Mouse (Mus musculus): ENCODE data around the gene Ctnnd2. TPM values are rescaled to one million over a fixed set of nuclear protein-coding genes. Genes with fewer than 3 reads are reported as not detected.

The Ctnnd2 gene
- polyA plus RNA-seq, 1 experiment = not detected

DNA sequence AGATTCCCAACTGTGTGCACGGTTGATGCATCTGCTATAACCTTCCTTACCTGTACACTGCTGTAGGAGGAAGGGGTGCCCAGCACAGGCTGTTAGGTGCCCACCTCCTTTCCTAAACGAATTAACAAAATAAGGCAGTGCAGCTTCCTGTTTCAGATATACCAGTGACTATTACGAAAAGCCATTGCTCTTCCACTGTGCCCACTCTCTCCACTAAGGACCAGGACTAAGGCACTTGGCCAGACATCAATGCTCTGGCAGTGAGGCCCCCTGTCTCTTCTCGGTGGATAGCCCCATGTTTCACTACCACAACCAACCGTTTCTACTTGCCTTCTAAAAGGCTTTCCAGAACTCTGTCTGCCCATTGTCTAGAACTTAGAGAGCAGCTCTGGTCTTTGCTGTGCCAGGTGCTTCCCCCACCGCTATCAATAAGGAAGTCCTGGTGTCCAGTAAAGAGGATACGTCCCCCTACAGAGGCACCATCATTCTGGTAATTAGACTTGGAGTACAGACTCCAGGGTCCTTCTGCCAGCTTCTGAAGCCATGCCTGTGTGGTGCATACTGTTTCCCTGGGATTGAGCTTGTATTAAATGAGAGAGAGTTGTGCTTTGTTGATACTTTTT lies 459.8 kb downstream of the Ctnnd2 start:
- no peak for TF ChIP-seq GATA1 (IDR thresholded peaks at IDR 0.05; ENCODE audit: low read length)

DNA sequence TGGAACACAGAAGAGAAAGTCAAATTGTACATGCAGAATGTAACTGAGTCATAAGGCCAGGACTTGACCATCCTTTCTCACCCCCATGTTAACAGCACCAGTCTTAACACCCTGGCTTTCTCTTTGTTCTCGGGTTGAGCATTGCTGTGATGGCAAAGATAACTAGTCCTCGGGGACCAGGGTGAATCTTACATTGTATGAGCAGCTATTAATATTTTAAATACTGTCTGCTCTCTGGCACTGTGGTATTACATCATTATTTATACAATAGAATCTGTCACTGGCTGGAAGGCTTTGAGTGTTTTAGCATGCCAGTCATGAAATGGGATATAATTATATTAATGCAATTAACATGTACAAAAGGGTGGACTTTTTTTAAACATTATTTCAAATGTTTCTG lies 461.5 kb downstream of the Ctnnd2 start:
- TF ChIP-seq GATA1 (IDR thresholded peaks at IDR 0.05; ENCODE audit: low read length) = no peak

DNA sequence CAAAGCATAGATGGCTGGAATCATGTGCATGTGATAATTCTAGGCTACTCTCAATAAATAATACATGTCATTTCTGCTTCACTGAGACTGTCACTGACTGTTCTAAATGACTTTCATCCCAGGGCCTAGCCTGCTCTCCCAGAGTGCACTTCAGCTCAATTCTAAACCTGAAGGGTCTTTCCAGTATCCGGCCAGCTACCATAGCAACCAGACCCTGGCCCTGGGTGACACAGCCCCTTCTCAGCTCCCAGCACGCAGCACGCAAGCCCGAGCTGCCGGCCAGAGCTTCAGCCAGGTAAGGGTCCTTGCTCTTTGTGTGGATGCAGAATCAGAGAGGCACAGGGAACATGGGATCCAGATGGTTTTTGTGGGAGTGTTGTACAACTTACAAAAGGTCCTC lies 462.1 kb downstream of the Ctnnd2 start:
- TF ChIP-seq GATA1 (IDR thresholded peaks at IDR 0.05; ENCODE audit: low read length) = no peak

DNA sequence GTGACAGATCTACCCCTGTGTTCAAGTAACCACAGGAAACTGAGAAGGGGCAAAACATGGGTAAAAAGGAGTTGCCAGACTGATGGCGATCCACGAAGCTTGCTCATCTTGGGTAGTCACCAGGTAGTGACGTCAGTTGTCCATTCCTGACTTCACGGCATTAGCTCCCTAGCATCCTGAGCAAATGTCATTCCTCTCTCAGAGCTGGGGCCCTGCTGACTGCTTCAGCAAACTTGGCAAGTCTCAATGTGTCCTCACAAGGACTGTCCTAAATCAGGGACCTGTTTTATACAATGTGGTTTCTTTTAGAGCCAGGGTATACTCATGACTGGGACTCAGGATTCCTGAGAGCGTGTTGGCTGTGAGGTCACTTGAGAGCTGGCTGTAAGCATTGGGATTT lies 468.3 kb downstream of the Ctnnd2 start:
- TF ChIP-seq GATA1 (IDR thresholded peaks at IDR 0.05; ENCODE audit: low read length) = no peak

DNA sequence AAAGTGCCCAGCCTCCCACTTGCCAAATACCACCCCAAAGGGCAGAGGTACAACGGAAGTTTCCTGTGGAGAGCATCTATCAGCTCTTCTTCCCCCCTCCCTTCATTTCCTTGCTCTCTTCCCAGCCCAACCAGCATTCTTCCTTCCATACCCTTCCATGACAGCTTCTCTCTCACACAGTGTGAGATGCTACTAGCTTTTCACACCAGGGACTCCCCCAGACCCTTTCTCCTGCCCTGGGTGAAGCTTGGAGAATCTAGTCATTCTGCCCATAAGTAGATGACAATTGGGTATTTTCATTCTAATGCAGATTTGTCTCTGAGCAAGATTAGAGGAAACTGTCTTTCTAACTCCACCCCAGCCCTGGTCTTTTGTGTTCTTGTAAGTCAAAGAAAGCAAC lies 473.3 kb downstream of the Ctnnd2 start:
- TF ChIP-seq GATA1 (IDR thresholded peaks at IDR 0.05; ENCODE audit: low read length) = no peak

DNA sequence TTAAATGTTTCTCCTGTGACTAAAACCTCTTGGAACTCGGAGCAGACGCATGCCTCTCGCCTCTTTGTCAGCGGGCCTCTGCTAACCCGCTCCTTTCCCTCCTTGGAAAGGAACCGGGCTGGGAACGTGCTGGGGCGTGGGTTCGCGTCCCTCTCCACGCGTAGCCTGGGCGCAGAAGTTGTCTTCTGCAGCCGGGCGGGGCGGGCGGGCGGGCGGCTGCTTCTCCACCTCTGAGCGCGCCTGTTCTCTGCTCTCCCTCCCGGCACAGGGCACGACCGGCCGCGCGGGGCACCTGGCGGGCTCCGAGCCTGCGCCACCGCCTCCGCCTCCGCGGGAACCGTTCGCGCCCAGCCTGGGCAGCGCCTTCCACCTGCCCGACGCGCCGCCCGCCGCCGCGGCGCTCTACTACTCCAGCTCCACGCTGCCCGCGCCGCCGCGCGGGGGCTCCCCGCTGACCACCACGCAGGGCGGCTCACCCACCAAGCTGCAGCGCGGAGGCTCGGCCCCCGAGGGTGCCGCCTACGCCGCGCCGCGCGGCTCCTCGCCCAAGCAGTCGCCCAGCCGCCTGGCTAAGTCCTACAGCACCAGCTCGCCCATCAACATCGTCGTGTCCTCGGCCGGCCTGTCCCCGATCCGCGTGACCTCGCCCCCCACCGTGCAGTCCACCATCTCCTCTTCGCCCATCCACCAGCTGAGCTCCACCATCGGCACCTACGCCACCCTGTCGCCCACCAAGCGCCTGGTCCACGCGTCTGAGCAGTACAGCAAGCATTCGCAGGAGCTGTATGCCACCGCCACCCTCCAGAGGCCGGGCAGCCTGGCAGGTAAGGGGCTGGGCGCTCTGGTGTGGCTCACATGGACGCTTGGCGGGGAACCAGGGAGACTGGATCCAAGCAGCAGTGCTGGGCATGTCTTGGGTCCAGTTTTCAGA lies 474.4 kb downstream of the Ctnnd2 start:
- no peak for TF ChIP-seq GATA1 (IDR thresholded peaks at IDR 0.05; ENCODE audit: low read length)

DNA sequence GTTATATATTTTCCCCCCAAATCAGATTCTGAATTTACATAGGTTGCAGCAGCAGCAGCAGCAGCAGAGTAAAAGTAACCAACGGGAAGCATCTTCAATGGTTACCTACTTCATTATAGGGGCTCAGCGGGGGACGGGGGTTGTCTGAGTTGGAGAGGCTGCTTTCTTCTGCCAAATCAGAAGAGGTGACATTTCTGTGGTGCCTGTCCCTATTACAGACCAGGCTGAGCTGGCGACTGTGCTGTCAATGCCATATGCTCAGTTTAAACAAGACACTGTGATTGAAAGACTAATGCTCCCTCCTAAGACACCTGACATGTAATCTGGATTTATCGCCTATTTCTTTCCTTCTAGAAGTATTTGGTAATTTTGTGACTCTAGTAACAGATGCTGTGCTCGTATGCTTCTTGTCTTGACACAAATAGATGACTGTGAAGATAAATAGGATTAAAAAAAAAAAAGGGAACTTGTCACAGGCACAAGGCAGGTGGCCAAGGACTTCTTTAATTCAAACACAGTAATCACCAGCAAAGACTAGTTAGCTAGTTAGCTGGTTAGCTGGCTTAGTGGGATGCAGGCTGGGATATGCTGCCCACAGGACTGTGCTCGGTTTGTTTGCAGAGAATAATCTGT lies 475.4 kb downstream of the Ctnnd2 start:
- no peak for TF ChIP-seq GATA1 (IDR thresholded peaks at IDR 0.05; ENCODE audit: low read length)

DNA sequence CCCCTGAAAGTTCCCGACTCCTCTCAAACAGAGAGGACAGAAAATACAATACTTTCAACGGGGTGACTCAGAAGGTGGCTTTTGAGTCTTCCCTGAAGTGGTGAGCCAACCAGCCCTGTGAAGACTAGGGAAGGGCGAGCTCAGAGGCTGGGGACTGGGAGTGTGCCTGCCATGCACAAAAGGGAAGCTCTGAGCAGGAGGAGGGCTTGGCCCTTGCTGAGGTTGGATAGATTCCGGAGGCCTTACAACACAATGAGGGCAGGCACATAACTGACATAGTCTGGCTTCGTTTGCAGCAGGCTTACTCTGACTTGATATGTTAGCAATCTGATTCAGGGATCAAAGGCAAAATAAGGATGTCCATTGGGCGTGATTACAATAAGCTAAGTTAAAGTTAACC lies 477.6 kb downstream of the Ctnnd2 start:
- TF ChIP-seq GATA1 (IDR thresholded peaks at IDR 0.05; ENCODE audit: low read length) = no peak

DNA sequence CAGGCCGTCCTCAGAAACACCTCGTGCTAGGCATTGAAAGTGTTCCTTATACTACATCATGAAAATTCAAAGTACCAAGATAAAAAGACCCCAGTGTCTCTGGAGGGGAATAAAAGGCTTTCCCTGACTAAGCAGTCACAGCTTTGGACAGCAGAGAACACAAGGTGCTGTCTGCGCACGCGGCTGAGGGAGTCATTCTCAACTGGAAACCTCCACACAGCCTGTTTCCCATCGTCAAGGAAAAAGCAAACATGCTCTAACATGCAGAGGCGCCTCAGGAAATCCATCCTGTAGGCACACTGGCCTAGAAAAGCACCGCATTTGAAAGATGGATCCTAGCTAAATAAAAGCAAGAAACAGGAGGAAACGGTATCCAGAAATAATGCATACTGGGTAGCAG lies 483.0 kb downstream of the Ctnnd2 start:
- no peak for TF ChIP-seq GATA1 (IDR thresholded peaks at IDR 0.05; ENCODE audit: low read length)

DNA sequence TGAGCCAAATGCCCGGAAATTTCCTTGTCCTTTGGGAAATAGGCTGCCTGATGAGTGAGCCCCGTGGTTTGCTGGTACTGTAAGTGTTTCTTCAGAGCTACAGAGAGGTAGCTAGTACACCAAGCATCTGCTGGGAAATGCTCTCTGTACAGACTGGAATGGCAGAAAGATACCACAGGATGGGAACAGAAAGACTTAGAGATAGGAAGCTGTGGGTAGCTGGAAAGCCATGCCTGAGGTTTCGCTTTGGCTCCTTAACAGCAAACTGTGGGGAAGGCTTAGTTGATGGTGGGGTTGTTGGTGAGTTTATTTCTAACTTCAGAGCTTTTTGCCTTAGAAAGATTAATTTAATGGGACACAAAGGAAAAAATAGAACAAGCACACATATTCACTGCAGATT lies 485.2 kb downstream of the Ctnnd2 start:
- TF ChIP-seq GATA1 (IDR thresholded peaks at IDR 0.05; ENCODE audit: low read length) = no peak

DNA sequence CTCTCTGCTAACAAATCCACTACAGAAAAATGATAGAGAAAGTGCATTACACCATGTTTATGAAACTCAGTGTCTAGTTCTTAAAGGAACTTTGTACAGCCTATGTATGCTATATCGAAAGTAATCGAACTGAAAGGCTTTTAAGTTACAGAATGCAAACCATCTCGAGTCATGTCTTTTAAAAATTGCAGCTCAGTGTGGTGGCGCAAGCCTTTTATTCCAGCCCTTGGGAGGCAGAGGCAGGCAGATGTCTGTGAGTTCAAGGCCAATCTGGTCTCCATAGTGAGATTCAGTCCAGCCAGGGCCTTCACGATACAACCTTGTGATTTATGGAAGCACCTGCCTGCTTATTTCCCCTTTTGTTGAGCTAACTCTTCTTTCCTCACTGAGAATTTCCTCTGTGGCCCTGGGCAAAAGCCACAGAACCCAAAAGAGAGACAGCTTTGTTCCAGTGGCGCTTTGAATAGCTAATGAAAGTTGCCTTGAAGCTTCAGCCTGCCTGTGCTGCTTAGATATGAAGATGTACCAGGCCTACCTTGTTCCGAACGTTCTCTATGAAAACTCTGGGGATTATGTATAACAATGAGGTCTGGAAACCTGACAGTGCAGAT lies 488.3 kb downstream of the Ctnnd2 start:
- TF ChIP-seq GATA1 (IDR thresholded peaks at IDR 0.05; ENCODE audit: low read length) = no peak

DNA sequence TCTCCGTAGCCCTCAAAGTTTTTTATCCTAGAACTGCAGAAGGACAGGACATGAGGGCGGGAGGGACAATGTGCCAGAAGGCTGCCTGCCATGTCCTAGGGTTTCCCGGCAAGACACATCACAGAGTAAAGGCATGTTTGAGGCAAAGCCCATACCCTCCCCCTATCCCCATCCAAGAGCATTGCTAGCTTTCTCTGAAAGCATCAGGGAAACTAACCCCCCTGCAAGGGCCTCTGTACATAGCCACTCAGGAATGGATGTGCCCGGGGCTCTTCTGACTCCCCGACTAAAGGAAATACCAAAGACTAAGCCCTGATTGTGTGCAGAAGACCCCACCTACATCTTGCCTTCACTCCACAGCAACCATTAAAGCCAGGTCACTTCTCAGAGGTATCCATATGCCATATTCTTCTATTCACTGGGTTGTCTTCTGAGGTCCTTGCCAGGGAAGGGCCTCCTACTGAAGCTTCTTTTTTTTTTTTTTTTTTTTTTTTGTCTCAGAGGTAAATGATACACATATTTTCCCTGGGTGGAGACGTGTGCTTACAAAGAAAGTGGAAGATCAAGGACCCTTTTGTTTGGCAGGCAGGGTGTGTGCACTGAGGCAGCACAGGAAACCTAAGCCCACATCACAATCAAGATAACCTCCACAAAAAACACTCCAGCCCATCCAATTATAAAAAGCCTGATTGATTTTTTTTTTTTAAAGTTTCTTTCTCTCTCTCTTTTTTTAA lies 489.5 kb downstream of the Ctnnd2 start:
- no peak for TF ChIP-seq GATA1 (IDR thresholded peaks at IDR 0.05; ENCODE audit: low read length)

DNA sequence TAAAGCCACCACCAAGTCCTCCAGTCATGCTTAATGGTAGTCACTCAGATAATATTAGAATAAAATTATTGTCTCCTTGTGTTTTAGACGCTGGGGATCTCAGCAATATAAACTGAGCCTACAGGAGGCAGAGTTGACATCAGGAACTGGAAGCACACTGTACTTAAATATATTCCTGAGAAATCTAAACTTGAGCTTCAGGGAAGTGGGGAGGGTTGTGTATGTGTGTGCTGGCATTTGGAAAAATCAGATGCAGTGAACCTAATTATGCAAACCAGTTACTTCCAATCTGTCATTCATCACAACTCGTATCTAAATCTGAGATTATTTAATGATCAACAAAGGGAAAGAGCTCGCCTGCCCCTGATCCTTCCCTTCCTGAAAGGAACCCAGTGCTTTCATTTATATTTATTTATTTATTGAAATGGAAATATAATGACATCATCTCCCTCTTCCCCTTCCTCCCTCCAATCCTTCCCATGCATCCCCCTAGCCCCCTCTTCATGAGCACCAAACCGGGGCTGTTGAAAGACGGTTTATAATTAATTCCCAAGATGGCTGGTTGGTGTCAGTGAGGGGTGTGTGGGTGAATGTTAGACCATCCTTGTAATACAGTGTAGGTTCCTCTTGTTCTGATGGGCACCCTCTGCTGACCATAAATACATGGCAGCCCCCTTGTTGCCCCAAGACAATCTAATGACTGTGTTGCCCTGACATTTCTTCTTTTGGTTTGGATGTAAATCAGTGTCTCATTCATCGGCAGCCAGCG lies 495.6 kb downstream of the Ctnnd2 start:
- TF ChIP-seq GATA1 (IDR thresholded peaks at IDR 0.05; ENCODE audit: low read length) = no peak

DNA sequence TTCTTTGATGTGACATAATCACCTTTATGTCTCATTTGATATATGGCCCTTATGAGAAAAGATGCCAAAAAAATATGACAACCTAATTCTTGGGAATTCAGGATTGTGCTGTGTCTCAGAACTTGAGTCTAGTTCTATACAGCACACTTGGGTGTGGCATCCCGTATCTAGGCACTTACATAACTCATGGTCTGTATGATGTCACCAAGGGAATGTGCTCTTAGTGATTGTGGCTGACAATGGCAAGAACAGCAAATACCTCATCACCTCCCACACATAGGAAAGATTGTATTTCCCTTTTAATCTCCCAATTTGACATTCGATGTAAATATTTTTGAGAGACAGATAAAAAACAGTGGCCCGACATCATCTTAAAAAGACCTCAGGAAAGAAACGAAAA lies 509.5 kb downstream of the Ctnnd2 start:
- TF ChIP-seq GATA1 (IDR thresholded peaks at IDR 0.05; ENCODE audit: low read length) = no peak

Data from G1E-ER4 (cell line).